Mouse (Mus musculus) midbrain, embryonic 16.5 days (tissue): Measurements from ENCODE around the gene Fxyd1. TPM values are rescaled to one million over a fixed set of nuclear protein-coding genes. Genes with fewer than 3 reads are reported as not detected.

ENCODE experiments used
- ATAC-seq: fragments of 200-750 bp; cut with Nextera tagmentation; 2 replicates; pipeline ENCODE4 v1.8.0; 2017; ENCODE audit warnings: moderate TSS enrichment
- H3K27ac ChIP-seq: fragments of 300-500 bp; sonication (generic); 2 replicates; pipeline ENCODE4 v1.5.1; 2014; ENCODE audit warnings: mild to moderate bottlenecking, low read length, mixed read lengths
- H3K27me3 ChIP-seq: fragments of 300-500 bp; sonication (generic); 2 replicates; pipeline ENCODE4 v1.6.1; 2014; ENCODE audit warnings: low read depth, low read length, mixed read lengths; ENCODE audit not compliant: control insufficient read depth, insufficient read depth
- H3K36me3 ChIP-seq: fragments of 300-500 bp; sonication (generic); 2 replicates; pipeline ENCODE4 v1.6.1; 2014; ENCODE audit warnings: mild to moderate bottlenecking, low read length, moderate library complexity, mixed read lengths; ENCODE audit not compliant: control insufficient read depth, insufficient read depth
- H3K4me1 ChIP-seq: fragments of 300-500 bp; sonication (generic); 2 replicates; pipeline ENCODE4 v1.6.1; 2014; ENCODE audit warnings: mild to moderate bottlenecking, low read length, mixed read lengths; ENCODE audit not compliant: control insufficient read depth, insufficient read depth
- H3K4me2 ChIP-seq: fragments of 300-500 bp; sonication (generic); 2 replicates; pipeline ENCODE4 v1.6.1; 2014; ENCODE audit warnings: mild to moderate bottlenecking, low read length, mixed read lengths
- H3K4me3 ChIP-seq: fragments of 300-500 bp; sonication (generic); 2 replicates; pipeline ENCODE4 v1.5.1; 2014; ENCODE audit warnings: low read depth, mild to moderate bottlenecking, low read length, moderate library complexity, mixed read lengths
- H3K9ac ChIP-seq: fragments of 300-500 bp; sonication (generic); 2 replicates; pipeline ENCODE4 v1.6.1; 2014; ENCODE audit warnings: low read depth, low read length, mixed read lengths
- H3K9me3 ChIP-seq: fragments of 300-500 bp; sonication (generic); replicated peaks from 2 replicates; pipeline ENCODE4 v1.6.1; 2014; ENCODE audit warnings: mild to moderate bottlenecking, low read length, mixed read lengths; ENCODE audit not compliant: control insufficient read depth, poor library complexity, severe bottlenecking
- WGBS: fragments of 180-500 bp; shearing (Covaris S2); extraction: QIAGEN DNeasy Blood & Tissue Kit; methylation state at CpG from one replicate; pipeline ENCODE4 v1.1.7; 2014; 5-methylcytosine and 5-hydroxymethylcytosine counted together
- polyA plus RNA-seq: library from polyadenylated mRNA; unstranded; fragments of >200 nt; fragmentation: Nextera tagmentation; extraction: Ambion mirVana; gene quantifications from 2 replicates; pipeline ENCODE4 v1.2.1, GENCODE M21; 2015

The Fxyd1 gene
- polyA plus RNA-seq, 1 experiment from 2014 or later, result 17.3 TPM

- no peak overlapping the region for H3K27ac ChIP-seq
- WGBS, result 64% methylated on average over 9 of the region's 9 CpGs
- H3K27me3 ChIP-seq, result no peaks in the 10 kb centered on the region
- H3K4me1 ChIP-seq, result peaks cover 2% of the 10 kb centered on the region; the same call in 1 of the 2 replicates
- no peak for ATAC-seq
- H3K4me3 ChIP-seq, result no peak overlapping the region
- H3K9ac ChIP-seq, result no peak overlapping the region
- H3K4me2 ChIP-seq, result no peak overlapping the region
- H3K9me3 ChIP-seq, result no peaks in the 10 kb centered on the region
- no peaks in the 10 kb centered on the region for H3K36me3 ChIP-seq
Measured at GRCm38 (mm10) chr7:31072326-31072725, 15.3 kb upstream of the Fxyd1 start.

GRCm38 (mm10) chr7:31070324-31070723 lies 13.3 kb upstream of the Fxyd1 start:
- H3K9ac ChIP-seq, result no peak overlapping the region
- no peak overlapping the region for H3K27ac ChIP-seq
- H3K4me3 ChIP-seq, result no peak overlapping the region
- H3K27me3 ChIP-seq, result no peaks in the 10 kb centered on the region
- WGBS, result 79% methylated on average over 6 of the region's 6 CpGs
- no peak for ATAC-seq
- no peak overlapping the region for H3K4me2 ChIP-seq
- no peaks in the 10 kb centered on the region for H3K36me3 ChIP-seq
- no peaks in the 10 kb centered on the region for H3K9me3 ChIP-seq
- H3K4me1 ChIP-seq, result peaks cover 2% of the 10 kb centered on the region; the same call in 1 of the 2 replicates

- WGBS, result 90% methylated on average over 14 of the region's 14 CpGs
Measured at GRCm38 (mm10) chr7:31069491-31069890, 12.5 kb upstream of the Fxyd1 start.

GRCm38 (mm10) chr7:31067836-31068235 lies 10.8 kb upstream of the Fxyd1 start:
- H3K9ac ChIP-seq, result no peak overlapping the region
- no peak overlapping the region for H3K4me2 ChIP-seq
- H3K4me3 ChIP-seq, result no peak overlapping the region
- 43% methylated on average over 5 of the region's 5 CpGs for whole genome bisulfite sequencing
- peaks cover 2% of the 10 kb centered on the region; the same call in 1 of the 2 replicates for H3K4me1 ChIP-seq
- no peaks in the 10 kb centered on the region for H3K36me3 ChIP-seq
- no peaks in the 10 kb centered on the region for H3K9me3 ChIP-seq
- ATAC-seq, result no peak
- no peaks in the 10 kb centered on the region for H3K27me3 ChIP-seq
- no peak overlapping the region for H3K27ac ChIP-seq

More at GRCm38 (mm10) chr7:31069491-31069890, 12.5 kb upstream of the Fxyd1 start:
- Histone ChIP-seq H3K36me3 (no peaks in the 10 kb centered on the region), H3K27me3 (no peaks in the 10 kb centered on the region), H3K27ac (no peak overlapping the region), H3K4me1 (peaks cover 2% of the 10 kb centered on the region; the same call in 1 of the 2 replicates), H3K4me3 (no peak overlapping the region), H3K9ac (no peak overlapping the region), H3K4me2 (no peak overlapping the region), H3K9me3 (no peaks in the 10 kb centered on the region)
- no peak for ATAC-seq

GRCm38 (mm10) chr7:31063074-31063560 lies 6.1 kb upstream of the Fxyd1 start:
- H3K27me3 ChIP-seq, result no peaks in the 10 kb centered on the region
- no peak overlapping the region for H3K9ac ChIP-seq
- H3K27ac ChIP-seq, result no peak overlapping the region
- no peak overlapping the region for H3K4me2 ChIP-seq
- H3K36me3 ChIP-seq, result no peaks in the 10 kb centered on the region
- no peak overlapping the region for H3K4me3 ChIP-seq
- no peaks in the 10 kb centered on the region for H3K9me3 ChIP-seq
- no peaks in the 10 kb centered on the region for H3K4me1 ChIP-seq
- no peak for ATAC-seq
- WGBS, result 87% methylated on average over 12 of the region's 12 CpGs

- no peak overlapping the region for H3K4me2 ChIP-seq
- no peak overlapping the region for H3K9ac ChIP-seq
- no peak for ATAC-seq
- H3K9me3 ChIP-seq, result no peaks in the 10 kb centered on the region
- no peaks in the 10 kb centered on the region for H3K36me3 ChIP-seq
- no peak overlapping the region for H3K27ac ChIP-seq
- H3K27me3 ChIP-seq, result no peaks in the 10 kb centered on the region
- 84% methylated on average over 7 of the region's 7 CpGs for WGBS
- H3K4me3 ChIP-seq, result no peak overlapping the region
- H3K4me1 ChIP-seq, result no peaks in the 10 kb centered on the region
Measured at GRCm38 (mm10) chr7:31060621-31061010, 3.6 kb upstream of the Fxyd1 start.

GRCm38 (mm10) chr7:31059919-31060620 lies 3.1 kb upstream of the Fxyd1 start:
- H3K27ac ChIP-seq, result no peak overlapping the region
- no peak for ATAC-seq
- no peak overlapping the region for H3K4me3 ChIP-seq
- no peak overlapping the region for H3K9ac ChIP-seq
- H3K36me3 ChIP-seq, result no peaks in the 10 kb centered on the region
- H3K27me3 ChIP-seq, result no peaks in the 10 kb centered on the region
- H3K4me2 ChIP-seq, result no peak overlapping the region
- H3K9me3 ChIP-seq, result no peaks in the 10 kb centered on the region
- WGBS, result 50% methylated on average over 11 of the region's 11 CpGs
- H3K4me1 ChIP-seq, result no peaks in the 10 kb centered on the region

- Histone ChIP-seq H3K4me3 (no peak within 1 kb of the TSS), H3K36me3 (no peaks in the 10 kb centered on the region), H3K27me3 (peaks cover 5% of the 10 kb centered on the region; the same call in 1 of the 2 replicates), H3K27ac (no peak within 1 kb of the TSS), H3K9ac (no peak within 1 kb of the TSS), H3K9me3 (no peaks in the 10 kb centered on the region), H3K4me1 (no peaks in the 10 kb centered on the region), H3K4me2 (no peak within 1 kb of the TSS)
- 6% methylated on average over 2 of the region's 2 CpGs for WGBS
- no peak for ATAC-seq
Measured at GRCm38 (mm10) chr7:31059108-31059507, 2.1 kb upstream of the Fxyd1 start, which contains the start of gene Lgi4. TSS of gene Lgi4 (plus strand) at chr7:31059342.

GRCm38 (mm10) chr7:31058211-31058610 lies 1.2 kb upstream of the Fxyd1 start:
- Histone ChIP-seq H3K4me3 (no peak overlapping the region), H3K27me3 (peaks cover 7% of the 10 kb centered on the region; the same call in 1 of the 2 replicates), H3K4me2 (no peak overlapping the region), H3K4me1 (no peaks in the 10 kb centered on the region), H3K36me3 (no peaks in the 10 kb centered on the region), H3K9ac (no peak overlapping the region), H3K9me3 (no peaks in the 10 kb centered on the region), H3K27ac (no peak overlapping the region)
- ATAC-seq, result no peak
- WGBS, result 87% methylated on average over 6 of the region's 6 CpGs
